Mouse (Mus musculus): ENCODE results near the gene Eci1.

DNA sequence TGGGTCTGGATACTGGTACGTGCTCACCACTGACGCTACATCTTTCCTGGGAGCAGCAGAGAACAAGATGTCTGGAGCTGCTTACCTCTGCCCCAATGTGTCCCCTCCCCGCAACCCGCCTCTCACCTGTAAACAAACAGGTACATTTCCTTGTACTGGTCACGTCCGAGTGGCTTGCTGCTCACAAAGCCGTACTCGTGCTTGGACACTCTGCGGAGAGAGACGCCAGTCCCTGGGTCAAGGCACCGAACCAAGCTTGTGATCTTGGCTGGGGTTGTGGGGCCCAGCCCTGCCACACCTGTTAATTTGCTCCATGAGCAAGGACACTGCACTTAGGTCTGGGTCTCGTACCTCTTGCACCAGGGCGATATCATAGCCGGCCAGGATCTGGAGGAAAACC lies 15.7 kb downstream of the Eci1 start:
- TF ChIP-seq CTCF (IDR thresholded peaks at IDR 0.05; ENCODE audit: low read depth) (no peak), EP300 (optimal IDR thresholded peaks at IDR 0.05) (no peak)
